Mouse (Mus musculus): ENCODE results near the gene Ric1. TPM values are rescaled to one million over a fixed set of nuclear protein-coding genes. Genes with fewer than 3 reads are reported as not detected.

Gene Ric1
- polyA plus RNA-seq, 1 experiment, result 6.7 TPM

GRCm38 (mm10) chr19:29649683-29650082 is 127.6 kb downstream of the Ric1 start:
- Histone ChIP-seq H3K27me3 (ENCODE audit: control insufficient read depth, insufficient read depth, low read length) (no peaks in the 10 kb centered on the region), H3K36me3 (ENCODE audit: control insufficient read depth, insufficient read depth, low read length) (peaks cover 2% of the 10 kb centered on the region; the same call in 1 of the 2 replicates), H3K4me3 (ENCODE audit: low read depth, low read length) (no peak overlapping the region), H3K4me1 (ENCODE audit: control insufficient read depth, insufficient read depth, insufficient read length, low read length) (peaks cover 2% of the 10 kb centered on the region; the same call in 1 of the 2 replicates), H3K27ac (ENCODE audit: insufficient read depth, low read depth, low read length) (no peak overlapping the region)
- TF ChIP-seq POLR2A (IDR thresholded peaks at IDR 0.05; ENCODE audit: low read depth, low read length), result no peak
- no peak for TF ChIP-seq CTCF (IDR thresholded peaks at IDR 0.05; ENCODE audit: extremely low read depth, insufficient read length, insufficient replicate concordance, low read depth, low read length)
- WGBS, result 53% methylated on average over 1 of the region's 1 CpGs

- WGBS, result 93% methylated on average over 9 of the region's 9 CpGs
- no peaks in the 10 kb centered on the region for H3K36me3 ChIP-seq (ENCODE audit: control insufficient read depth, insufficient read depth, low read length)
These were observed 131.7 kb downstream of the Ric1 start for GRCm38 (mm10) chr19:29653768-29654265.

DNA sequence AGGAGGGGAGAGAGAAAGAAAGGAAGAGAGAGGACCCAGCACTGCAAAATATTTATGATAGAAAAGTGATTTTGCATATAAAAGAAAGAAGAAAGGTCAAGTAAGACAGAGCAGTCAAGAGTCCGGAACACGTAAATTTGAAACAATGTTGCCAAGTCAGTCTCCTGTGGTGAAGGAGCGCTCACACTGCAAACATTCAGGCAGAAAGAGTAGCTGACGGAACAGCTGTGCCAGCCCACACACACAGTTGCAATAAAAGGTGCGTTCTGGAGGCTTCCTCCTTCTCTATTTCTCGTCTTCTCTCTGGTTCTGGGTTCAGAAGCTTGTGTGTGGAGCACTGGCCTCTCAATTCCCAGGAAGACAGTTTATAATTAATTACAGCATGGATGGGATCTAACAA is 133.1 kb downstream of the Ric1 start:
- 67% methylated on average over 6 of the region's 6 CpGs for WGBS
- no peak overlapping the region for H3K27ac ChIP-seq (ENCODE audit: insufficient read depth, low read depth, low read length)
- no peaks in the 10 kb centered on the region for H3K27me3 ChIP-seq (ENCODE audit: control insufficient read depth, insufficient read depth, low read length)
- TF ChIP-seq CTCF (IDR thresholded peaks at IDR 0.05; ENCODE audit: extremely low read depth, insufficient read length, insufficient replicate concordance, low read depth, low read length), result no peak
- no peak for TF ChIP-seq POLR2A (IDR thresholded peaks at IDR 0.05; ENCODE audit: low read depth, low read length)
- H3K4me3 ChIP-seq (ENCODE audit: low read depth, low read length), result no peak overlapping the region
- H3K36me3 ChIP-seq (ENCODE audit: control insufficient read depth, insufficient read depth, low read length), result no peaks in the 10 kb centered on the region
- H3K4me1 ChIP-seq (ENCODE audit: control insufficient read depth, insufficient read depth, insufficient read length, low read length), result no peaks in the 10 kb centered on the region

More at GRCm38 (mm10) chr19:29653768-29654265, 131.7 kb downstream of the Ric1 start:
- H3K4me1 ChIP-seq (ENCODE audit: control insufficient read depth, insufficient read depth, insufficient read length, low read length), result peaks cover 2% of the 10 kb centered on the region; the same call in 1 of the 2 replicates
- TF ChIP-seq CTCF (IDR thresholded peaks at IDR 0.05; ENCODE audit: extremely low read depth, insufficient read length, insufficient replicate concordance, low read depth, low read length) (no peak), POLR2A (IDR thresholded peaks at IDR 0.05; ENCODE audit: low read depth, low read length) (no peak)
- H3K27ac ChIP-seq (ENCODE audit: insufficient read depth, low read depth, low read length), result no peak overlapping the region
- H3K4me3 ChIP-seq (ENCODE audit: low read depth, low read length), result no peak overlapping the region
- no peaks in the 10 kb centered on the region for H3K27me3 ChIP-seq (ENCODE audit: control insufficient read depth, insufficient read depth, low read length)

DNA sequence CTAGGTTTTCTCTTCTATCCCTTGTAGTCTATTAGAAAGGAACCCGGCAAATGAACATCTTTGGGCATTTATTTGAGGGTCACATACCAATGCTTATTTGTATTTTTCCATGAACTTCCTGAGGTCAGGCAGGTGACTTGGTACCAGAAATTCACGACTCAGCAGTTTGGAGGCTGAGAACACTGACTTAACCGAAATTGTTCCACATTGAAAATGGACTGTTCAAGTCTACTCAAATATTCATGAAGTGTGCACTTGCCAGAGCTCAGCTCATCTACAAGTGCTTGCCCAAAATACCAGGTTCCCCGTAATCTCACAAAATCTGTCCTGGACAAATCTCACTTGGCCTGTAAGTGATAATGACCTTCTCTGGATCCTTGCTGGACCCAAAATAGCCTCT is 133.9 kb downstream of the Ric1 start:
- H3K4me3 ChIP-seq (ENCODE audit: low read depth, low read length), result no peak overlapping the region
- no peaks in the 10 kb centered on the region for H3K36me3 ChIP-seq (ENCODE audit: control insufficient read depth, insufficient read depth, low read length)
- no peak for TF ChIP-seq CTCF (IDR thresholded peaks at IDR 0.05; ENCODE audit: extremely low read depth, insufficient read length, insufficient replicate concordance, low read depth, low read length)
- no peak for TF ChIP-seq POLR2A (IDR thresholded peaks at IDR 0.05; ENCODE audit: low read depth, low read length)
- H3K4me1 ChIP-seq (ENCODE audit: control insufficient read depth, insufficient read depth, insufficient read length, low read length), result no peaks in the 10 kb centered on the region
- no peak overlapping the region for H3K27ac ChIP-seq (ENCODE audit: insufficient read depth, low read depth, low read length)
- no peaks in the 10 kb centered on the region for H3K27me3 ChIP-seq (ENCODE audit: control insufficient read depth, insufficient read depth, low read length)
- 83% methylated on average over 4 of the region's 4 CpGs for WGBS

Other genes starting within 250 kb of the Ric1 start
- 6.8 and 7.1 TPM in 2 replicates for gene Insl6, start 196.9 kb upstream of the Ric1 start, polyA plus RNA-seq (2012; rRNA removed)
- not detected in 2 replicates for gene Rln1, start 187.6 kb upstream of the Ric1 start, polyA plus RNA-seq (2012; rRNA removed)
- gene Plgrkt, start 154.9 kb upstream of the Ric1 start, polyA plus RNA-seq (2012; rRNA removed), result 12.1 and 25.6 TPM in 2 replicates
- 0.86 and 3.7 TPM in 2 replicates for gene Cd274, start 154.8 kb upstream of the Ric1 start, polyA plus RNA-seq (2012; rRNA removed)
- 0.33 and 0.47 TPM in 2 replicates for gene Pdcd1lg2, start 111.4 kb upstream of the Ric1 start, polyA plus RNA-seq (2012; rRNA removed)
- gene Ermp1, start 126.1 kb downstream of the Ric1 start, polyA plus RNA-seq (2012; rRNA removed), result 8.5 and 9.4 TPM in 2 replicates
- gene Mlana, start 175.5 kb downstream of the Ric1 start, polyA plus RNA-seq (2012; rRNA removed), result not detected in 2 replicates

Measured in small intestine, adult 2 months (tissue).